ENCODE assay signal across 14 mouse cellular contexts in the genomic region with DNA sequence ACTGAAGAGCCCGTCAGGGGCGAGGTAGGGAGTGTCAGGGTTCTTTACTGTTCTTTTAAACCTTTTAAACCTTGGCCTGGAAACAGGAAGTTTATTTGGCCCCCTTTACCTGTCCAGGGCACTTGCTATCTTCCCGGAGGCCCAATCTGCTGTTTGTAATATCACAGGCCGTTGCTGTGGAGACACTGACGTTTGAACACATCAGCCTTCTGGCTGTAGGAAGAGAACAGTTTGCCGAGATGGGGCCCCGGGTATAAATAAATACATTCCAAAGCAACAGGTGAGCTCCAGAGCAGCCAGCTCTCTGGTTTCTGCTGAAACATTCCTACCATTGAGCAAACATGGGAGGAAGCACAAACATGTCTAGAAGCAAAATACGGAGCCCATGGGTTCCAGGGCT.
DNase-seq lines count a peak whose midpoint lies in the region.
"Had no signal": no experiment of that assay in that cellular context is flagged by ENCODE, and none has a peak within 500 bp of the region (broad histone marks: within the 10 kb centered on the region; RNA-seq: fewer than 3 reads in every experiment).

No protein-coding gene starts in this region.

- no peaks in the 10 kb centered on the region for H3K9me3 ChIP-seq in heart, embryonic 10.5 days
- H3K9me3 ChIP-seq: hindbrain, embryonic 13.5 days had no signal

- no peak for DNase-seq in heart, embryonic 10.5 days (ENCODE audit: low spot score)
- DNase-seq in heart, adult 18-20 months: no peak
- DNase-seq in right cerebral cortex, postnatal 25 days: peak; percentile 13
- DNase-seq in right cerebral cortex, postnatal 4 days: no peak
- DNase-seq in lung, postnatal 10 days: peak; percentile 31
- DNase-seq in adrenal gland, postnatal 4 days (ENCODE audit: low spot score in 2 of 2): no peak
- DNase-seq in kidney, postnatal 4 days: no peak
- DNase-seq in left cerebral cortex, postnatal 10 days (ENCODE audit: extremely low spot score in 1 of 2, low spot score in 2 of 2): no peak
- DNase-seq: cerebellum, adult 11 months; cerebellum, postnatal 36 days; gastrocnemius, postnatal 36 days; kidney, adult 18-20 months; midbrain, embryonic 14.5 days had no signal

- 67% methylated on average over 8 of the region's 8 CpGs for WGBS in heart, embryonic 10.5 days

- no peaks in the 10 kb centered on the region; the same call in 1 of the 2 replicates for H3K36me3 ChIP-seq in heart, embryonic 10.5 days
- H3K36me3 ChIP-seq: hindbrain, embryonic 13.5 days had no signal

- H3K27ac ChIP-seq in heart, embryonic 10.5 days: 0 out of 2 replicates have a peak overlapping the region, but pooled peaks have one; percentile 7
- H3K27ac ChIP-seq: hindbrain, embryonic 13.5 days had no signal

- peaks cover 41% of the 10 kb centered on the region for H3K4me1 ChIP-seq in heart, embryonic 10.5 days

- intact Hi-C loops in left cerebral cortex, postnatal 10 days (cut with DNase I): no loop called here

- no peak overlapping the region for H3K4me3 ChIP-seq in heart, embryonic 10.5 days
- H3K4me3 ChIP-seq: hindbrain, embryonic 13.5 days had no signal

- no peaks in the 10 kb centered on the region for H3K27me3 ChIP-seq in heart, embryonic 10.5 days (ENCODE audit: insufficient read depth, poor library complexity, severe bottlenecking)

Comparison
In these comparisons a context has a peak if more than half of its experiments do, and no peak if none do; other contexts are left out.
1. DNase-seq: peak in right cerebral cortex, postnatal 25 days (single experiment) and lung, postnatal 10 days (single experiment); none in heart, embryonic 10.5 days (single experiment), heart, adult 18-20 months (0 of 2), right cerebral cortex, postnatal 4 days (single experiment), adrenal gland, postnatal 4 days (0 of 2), kidney, postnatal 4 days (0 of 2) and left cerebral cortex, postnatal 10 days (0 of 2).